Mouse (Mus musculus): ENCODE measurements around the gene Rpl41. TPM values are rescaled to one million over a fixed set of nuclear protein-coding genes. Genes with fewer than 3 reads are reported as not detected.
A peak's percentile ranks its signal among the peaks of the same experiment; 100 is the strongest.

Rpl41 gene
- polyA plus RNA-seq, 1 experiment from 2014 or later, result 4,697 TPM

- ATAC-seq (ENCODE audit: insufficient read depth), result no peak
- peak overlapping the region; percentile 86 for H3K4me3 ChIP-seq (ENCODE audit: low read depth, low read length)
- no peaks in the 10 kb centered on the region for H3K4me1 ChIP-seq (ENCODE audit: insufficient read depth)
- H3K27ac ChIP-seq (ENCODE audit: low read depth), result peak overlapping the region; percentile 90
- peak; percentile 14 for DNase-seq
- no peaks in the 10 kb centered on the region for H3K9me3 ChIP-seq (ENCODE audit: low read depth, low read length)
- no peaks in the 10 kb centered on the region for H3K27me3 ChIP-seq (ENCODE audit: insufficient read depth, low read length)
- no peak for TF ChIP-seq CTCF (IDR thresholded peaks at IDR 0.05; ENCODE audit: low read depth)
- peak overlapping the region; percentile 96 for H3K9ac ChIP-seq
- H3K4me2 ChIP-seq, result peak overlapping the region; percentile 79
- peaks cover 43% of the 10 kb centered on the region for H3K36me3 ChIP-seq (ENCODE audit: insufficient read depth)
- 19% methylated on average over 7 of the region's 7 CpGs for WGBS
Observed at GRCm38 (mm10) chr10:128546787-128547186, 2.3 kb downstream of the Rpl41 start.

GRCm38 (mm10) chr10:128546361-128546760, 2.7 kb downstream of the Rpl41 start:
- H3K4me2 ChIP-seq, result peak overlapping the region; percentile 79
- no peaks in the 10 kb centered on the region for H3K9me3 ChIP-seq (ENCODE audit: low read depth, low read length)
- WGBS, result 12% methylated on average over 4 of the region's 4 CpGs
- H3K27ac ChIP-seq (ENCODE audit: low read depth), result peak overlapping the region; percentile 90
- peak overlapping the region; percentile 86 for H3K4me3 ChIP-seq (ENCODE audit: low read depth, low read length)
- no peak for ATAC-seq (ENCODE audit: insufficient read depth)
- H3K27me3 ChIP-seq (ENCODE audit: insufficient read depth, low read length), result no peaks in the 10 kb centered on the region
- peak; percentile 80 for TF ChIP-seq CTCF (IDR thresholded peaks at IDR 0.05; ENCODE audit: low read depth)
- no peaks in the 10 kb centered on the region for H3K4me1 ChIP-seq (ENCODE audit: insufficient read depth)
- DNase-seq, result peak; percentile 85
- H3K36me3 ChIP-seq (ENCODE audit: insufficient read depth), result peaks cover 43% of the 10 kb centered on the region
- peak overlapping the region; percentile 96 for H3K9ac ChIP-seq

DNA sequence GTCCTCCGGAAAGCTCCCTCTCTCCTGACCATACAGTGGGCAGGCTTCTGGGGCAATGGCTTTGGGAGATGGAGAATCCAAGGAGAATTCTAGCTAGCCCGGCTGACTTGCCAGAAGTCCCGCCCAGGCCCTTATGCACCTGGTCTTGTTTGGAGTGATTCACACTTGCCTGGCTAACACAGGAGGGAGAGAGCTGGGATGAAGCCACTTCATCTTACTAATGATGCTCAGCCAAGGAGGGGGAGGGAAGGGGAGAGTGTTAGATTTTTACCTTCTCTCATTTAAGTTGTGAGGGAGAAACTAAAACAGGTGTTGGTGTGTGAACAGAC, 3.6 kb downstream of the Rpl41 start:
- Histone ChIP-seq H3K4me3 (ENCODE audit: low read depth, low read length) (no peak overlapping the region), H3K36me3 (ENCODE audit: insufficient read depth) (peaks cover 43% of the 10 kb centered on the region), H3K4me1 (ENCODE audit: insufficient read depth) (no peaks in the 10 kb centered on the region), H3K27ac (ENCODE audit: low read depth) (no peak overlapping the region), H3K9me3 (ENCODE audit: low read depth, low read length) (no peaks in the 10 kb centered on the region), H3K27me3 (ENCODE audit: insufficient read depth, low read length) (no peaks in the 10 kb centered on the region), H3K9ac (no peak overlapping the region), H3K4me2 (no peak overlapping the region)
- 77% methylated on average over 3 of the region's 3 CpGs for WGBS
- DNase-seq (no peak), ATAC-seq (ENCODE audit: insufficient read depth) (no peak)
- TF ChIP-seq CTCF (IDR thresholded peaks at IDR 0.05; ENCODE audit: low read depth), result no peak

- no peaks in the 10 kb centered on the region for H3K4me1 ChIP-seq (ENCODE audit: insufficient read depth)
- no peaks in the 10 kb centered on the region for H3K27me3 ChIP-seq (ENCODE audit: insufficient read depth, low read length)
- DNase-seq (no peak), ATAC-seq (ENCODE audit: insufficient read depth) (no peak)
- no peaks in the 10 kb centered on the region for H3K9me3 ChIP-seq (ENCODE audit: low read depth, low read length)
- no peak overlapping the region for H3K9ac ChIP-seq
- no peak overlapping the region for H3K4me3 ChIP-seq (ENCODE audit: low read depth, low read length)
- H3K27ac ChIP-seq (ENCODE audit: low read depth), result no peak overlapping the region
- no peak overlapping the region for H3K4me2 ChIP-seq
- TF ChIP-seq CTCF (IDR thresholded peaks at IDR 0.05; ENCODE audit: low read depth), result no peak
- H3K36me3 ChIP-seq (ENCODE audit: insufficient read depth), result peaks cover 43% of the 10 kb centered on the region
- 91% methylated on average over 37 of the region's 37 CpGs for WGBS
Observed at GRCm38 (mm10) chr10:128544674-128545569, 4.2 kb downstream of the Rpl41 start.

DNA sequence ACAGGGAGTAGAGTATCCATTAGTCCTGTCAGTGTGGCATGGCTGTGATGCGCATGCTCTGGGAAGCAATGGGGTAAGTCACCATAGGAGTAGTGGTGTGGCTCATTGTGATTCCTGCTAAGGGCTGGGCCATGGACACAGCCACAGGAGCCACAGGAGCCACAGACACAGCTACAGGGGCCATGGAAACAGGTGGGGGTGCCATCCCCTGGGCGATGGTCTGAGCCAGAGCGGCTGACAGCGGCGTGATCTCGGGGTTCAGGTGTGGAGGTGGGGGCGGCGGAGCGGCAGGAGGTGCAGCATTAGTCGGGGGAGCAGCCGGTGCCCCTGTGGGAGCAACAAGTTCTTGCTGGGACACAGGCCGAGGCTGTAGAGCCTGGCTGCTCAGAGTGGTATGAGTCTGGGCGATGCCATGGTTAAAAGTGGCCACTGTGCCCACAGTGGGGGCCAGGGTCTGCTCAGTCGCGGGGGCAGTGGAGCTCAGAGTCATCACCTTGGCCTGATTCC, 4.9 kb downstream of the Rpl41 start:
- TF ChIP-seq CTCF (IDR thresholded peaks at IDR 0.05; ENCODE audit: low read depth), result no peak
- H3K27ac ChIP-seq (ENCODE audit: low read depth), result no peak overlapping the region
- WGBS, result 95% methylated on average over 15 of the region's 15 CpGs
- DNase-seq (no peak), ATAC-seq (ENCODE audit: insufficient read depth) (no peak)
- no peak overlapping the region for H3K4me3 ChIP-seq (ENCODE audit: low read depth, low read length)
- no peak overlapping the region for H3K4me2 ChIP-seq
- no peaks in the 10 kb centered on the region for H3K27me3 ChIP-seq (ENCODE audit: insufficient read depth, low read length)
- peaks cover 43% of the 10 kb centered on the region for H3K36me3 ChIP-seq (ENCODE audit: insufficient read depth)
- H3K9ac ChIP-seq, result no peak overlapping the region; the same call in 1 of the 2 replicates
- no peaks in the 10 kb centered on the region for H3K4me1 ChIP-seq (ENCODE audit: insufficient read depth)
- no peaks in the 10 kb centered on the region for H3K9me3 ChIP-seq (ENCODE audit: low read depth, low read length)

DNA sequence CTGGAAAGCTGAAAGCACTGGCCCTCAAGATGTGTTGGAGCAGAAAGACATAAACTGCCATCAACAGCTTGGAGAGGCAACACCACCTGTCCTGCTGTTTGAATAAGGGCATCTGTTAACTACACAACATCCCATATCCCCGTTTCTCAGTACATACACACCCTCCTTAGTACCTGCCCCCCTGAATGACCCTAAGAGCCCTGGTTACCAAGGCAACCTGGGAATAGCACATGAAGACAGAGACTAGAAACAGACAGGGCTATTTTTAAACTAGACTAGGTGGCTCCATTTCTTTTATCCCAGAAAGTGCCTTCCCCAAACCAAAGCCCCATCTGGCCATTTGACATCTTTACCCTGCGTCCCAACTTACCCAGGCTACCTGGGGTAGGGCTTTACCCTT, 6.0 kb downstream of the Rpl41 start:
- WGBS, result 74% methylated on average over 2 of the region's 2 CpGs
- H3K4me2 ChIP-seq, result no peak overlapping the region
- no peak overlapping the region for H3K4me3 ChIP-seq (ENCODE audit: low read depth, low read length)
- H3K36me3 ChIP-seq (ENCODE audit: insufficient read depth), result peaks cover 40% of the 10 kb centered on the region
- ATAC-seq (ENCODE audit: insufficient read depth) (no peak), DNase-seq (no peak)
- no peaks in the 10 kb centered on the region for H3K27me3 ChIP-seq (ENCODE audit: insufficient read depth, low read length)
- H3K9ac ChIP-seq, result no peak overlapping the region
- TF ChIP-seq CTCF (IDR thresholded peaks at IDR 0.05; ENCODE audit: low read depth), result no peak
- H3K9me3 ChIP-seq (ENCODE audit: low read depth, low read length), result no peaks in the 10 kb centered on the region
- no peaks in the 10 kb centered on the region for H3K4me1 ChIP-seq (ENCODE audit: insufficient read depth)
- H3K27ac ChIP-seq (ENCODE audit: low read depth), result no peak overlapping the region

GRCm38 (mm10) chr10:128538340-128538870, 10.7 kb downstream of the Rpl41 start:
- DNase-seq (no peak), ATAC-seq (ENCODE audit: insufficient read depth) (no peak)
- Histone ChIP-seq H3K4me2 (no peak overlapping the region), H3K4me3 (ENCODE audit: low read depth, low read length) (no peak overlapping the region), H3K9ac (no peak overlapping the region), H3K9me3 (ENCODE audit: low read depth, low read length) (no peaks in the 10 kb centered on the region), H3K27ac (ENCODE audit: low read depth) (no peak overlapping the region), H3K4me1 (ENCODE audit: insufficient read depth) (no peaks in the 10 kb centered on the region), H3K27me3 (ENCODE audit: insufficient read depth, low read length) (no peaks in the 10 kb centered on the region), H3K36me3 (ENCODE audit: insufficient read depth) (peaks cover 15% of the 10 kb centered on the region)
- no peak for TF ChIP-seq CTCF (IDR thresholded peaks at IDR 0.05; ENCODE audit: low read depth)
- 91% methylated on average over 1 of the region's 1 CpGs for WGBS
